Mouse (Mus musculus): ENCODE data around the gene Mmp14. TPM values are rescaled to one million over a fixed set of nuclear protein-coding genes. Genes with fewer than 3 reads are reported as not detected.
A peak's percentile ranks its signal among the peaks of the same experiment; 100 is the strongest.

Mmp14 gene
- polyA plus RNA-seq, 1 experiment from 2014 or later = 235 TPM

DNA sequence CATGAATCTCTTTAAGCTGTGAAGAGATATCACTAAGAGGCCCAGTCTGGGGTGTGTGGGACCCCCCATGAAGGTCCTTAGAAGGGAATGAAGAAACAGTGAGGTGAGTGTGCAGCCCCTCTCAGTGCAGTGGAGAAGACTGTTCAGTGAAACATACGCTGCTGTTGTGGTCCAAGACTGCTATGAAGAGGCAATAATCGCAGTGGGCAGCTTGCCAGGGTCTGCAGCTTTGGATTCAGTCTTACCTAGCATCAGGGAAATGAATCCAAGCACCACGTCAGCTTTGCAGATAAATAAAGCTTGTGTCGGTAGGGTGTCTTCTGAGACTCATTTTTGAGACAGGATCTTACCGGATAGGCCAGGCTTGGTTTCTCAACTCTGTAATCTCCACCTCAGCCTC lies 41.3 kb downstream of the Mmp14 start:
- peaks cover 35% of the 10 kb centered on the region for H3K36me3 ChIP-seq (ENCODE audit: control insufficient read depth, insufficient read depth, low read length)
- H3K9ac ChIP-seq (ENCODE audit: low read depth, low read length) = peak overlapping the region; percentile 8; the same call in 1 of the 2 replicates
- H3K4me3 ChIP-seq (ENCODE audit: low read depth, low read length) = no peak overlapping the region
- DNase-seq (ENCODE audit: low spot score) = peak; percentile 84
- 0 out of 2 replicates have a peak, but pooled peaks cover 10% of the 10 kb centered on the region for H3K27me3 ChIP-seq (replicated peaks; ENCODE audit: control insufficient read depth, insufficient read depth, low read length)
- H3K27ac ChIP-seq (replicated peaks; ENCODE audit: low read depth, low read length) = 0 out of 2 replicates have a peak overlapping the region, but pooled peaks have one; percentile 21
- H3K9me3 ChIP-seq (ENCODE audit: control insufficient read depth, low read length) = no peaks in the 10 kb centered on the region
- H3K4me2 ChIP-seq (ENCODE audit: low read depth, low read length) = no peak overlapping the region
- 0 out of 2 replicates have a peak, but pooled peaks have one; percentile 14 for ATAC-seq (ENCODE audit: low read depth)
- 58% methylated on average over 5 of the region's 5 CpGs for WGBS
- H3K4me1 ChIP-seq (ENCODE audit: control insufficient read depth, insufficient read depth, low read length) = peaks cover 17% of the 10 kb centered on the region

DNA sequence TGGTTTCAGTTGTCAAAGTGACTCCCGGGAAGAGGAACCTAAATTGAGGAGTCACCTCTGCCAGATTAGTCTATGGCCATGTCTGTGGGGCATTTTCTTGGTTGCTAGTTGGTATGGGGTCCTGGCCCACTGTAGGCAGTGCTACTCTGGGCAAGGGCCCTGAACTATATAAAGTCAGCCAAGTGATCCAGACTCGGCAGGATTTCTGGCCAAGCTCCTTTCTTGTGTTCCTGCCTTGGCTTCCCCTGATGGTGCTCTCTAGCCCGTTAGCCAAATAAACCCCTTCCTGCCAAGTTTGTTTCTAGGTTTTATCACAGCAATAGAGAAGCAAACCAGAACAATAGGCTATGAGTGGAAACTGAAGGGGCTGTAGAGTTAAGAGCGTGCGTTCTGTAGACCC lies 43.3 kb downstream of the Mmp14 start:
- Histone ChIP-seq H3K4me2 (ENCODE audit: low read depth, low read length) (no peak overlapping the region), H3K9me3 (ENCODE audit: control insufficient read depth, low read length) (no peaks in the 10 kb centered on the region), H3K27ac (replicated peaks; ENCODE audit: low read depth, low read length) (no peak overlapping the region), H3K36me3 (ENCODE audit: control insufficient read depth, insufficient read depth, low read length) (peaks cover 15% of the 10 kb centered on the region; the same call in 1 of the 2 replicates), H3K27me3 (replicated peaks; ENCODE audit: control insufficient read depth, insufficient read depth, low read length) (peaks cover 27% of the 10 kb centered on the region), H3K9ac (ENCODE audit: low read depth, low read length) (no peak overlapping the region), H3K4me1 (ENCODE audit: control insufficient read depth, insufficient read depth, low read length) (peaks cover 21% of the 10 kb centered on the region), H3K4me3 (ENCODE audit: low read depth, low read length) (no peak overlapping the region)
- WGBS = 87% methylated on average over 5 of the region's 5 CpGs
- DNase-seq (ENCODE audit: low spot score) (no peak), ATAC-seq (ENCODE audit: low read depth) (no peak)

DNA sequence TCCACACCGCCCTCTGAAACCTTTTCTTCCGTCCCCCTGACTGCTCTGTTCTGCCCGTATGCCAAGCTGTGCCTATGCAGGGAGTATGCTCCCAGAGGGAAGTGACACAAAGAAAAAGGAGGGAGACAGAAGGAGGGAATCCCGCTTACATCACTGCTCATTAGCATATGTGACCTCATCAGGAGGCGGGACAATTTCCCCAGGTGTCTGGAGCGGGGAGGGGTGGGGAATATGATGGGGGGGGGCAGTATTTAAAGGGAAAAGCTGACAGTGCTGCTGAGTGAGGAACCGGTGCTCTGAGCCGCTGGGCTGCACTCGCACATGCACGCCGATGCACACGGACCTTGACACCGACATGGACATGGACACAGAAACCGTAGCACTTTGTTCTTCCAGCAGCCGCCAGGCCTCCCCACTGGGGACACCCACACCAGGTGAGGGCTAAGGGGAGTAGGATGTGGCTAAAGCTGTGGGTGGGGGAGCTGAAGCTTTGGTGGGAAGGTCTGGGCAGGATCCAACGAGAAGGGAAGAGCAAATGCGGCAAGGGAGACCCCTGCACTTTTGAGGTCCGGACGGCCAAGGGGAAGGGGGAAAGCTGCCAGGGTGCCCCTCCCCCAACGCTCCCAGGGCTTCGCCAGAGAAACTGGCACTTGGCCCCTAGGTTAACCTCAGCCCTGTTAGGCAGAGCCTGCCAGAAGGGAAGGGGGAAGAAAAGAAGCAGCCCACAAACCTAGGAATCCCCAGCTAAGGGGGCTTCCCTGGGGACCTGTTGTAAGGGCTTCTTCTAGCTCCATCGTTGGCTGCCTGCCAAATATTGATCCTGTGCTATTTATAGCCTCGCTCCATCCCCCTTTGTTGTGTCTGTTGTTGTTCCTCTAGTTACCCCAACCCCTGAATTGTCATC lies 44.8 kb downstream of the Mmp14 start, which contains the start of gene Rem2:
TSS of gene Rem2 (plus strand) at position 160 of the 904 bp plus-strand sequence.
- peaks cover 27% of the 10 kb centered on the region for H3K27me3 ChIP-seq (replicated peaks; ENCODE audit: control insufficient read depth, insufficient read depth, low read length)
- under 1% methylated on average over 23 of the region's 23 CpGs for WGBS

DNA sequence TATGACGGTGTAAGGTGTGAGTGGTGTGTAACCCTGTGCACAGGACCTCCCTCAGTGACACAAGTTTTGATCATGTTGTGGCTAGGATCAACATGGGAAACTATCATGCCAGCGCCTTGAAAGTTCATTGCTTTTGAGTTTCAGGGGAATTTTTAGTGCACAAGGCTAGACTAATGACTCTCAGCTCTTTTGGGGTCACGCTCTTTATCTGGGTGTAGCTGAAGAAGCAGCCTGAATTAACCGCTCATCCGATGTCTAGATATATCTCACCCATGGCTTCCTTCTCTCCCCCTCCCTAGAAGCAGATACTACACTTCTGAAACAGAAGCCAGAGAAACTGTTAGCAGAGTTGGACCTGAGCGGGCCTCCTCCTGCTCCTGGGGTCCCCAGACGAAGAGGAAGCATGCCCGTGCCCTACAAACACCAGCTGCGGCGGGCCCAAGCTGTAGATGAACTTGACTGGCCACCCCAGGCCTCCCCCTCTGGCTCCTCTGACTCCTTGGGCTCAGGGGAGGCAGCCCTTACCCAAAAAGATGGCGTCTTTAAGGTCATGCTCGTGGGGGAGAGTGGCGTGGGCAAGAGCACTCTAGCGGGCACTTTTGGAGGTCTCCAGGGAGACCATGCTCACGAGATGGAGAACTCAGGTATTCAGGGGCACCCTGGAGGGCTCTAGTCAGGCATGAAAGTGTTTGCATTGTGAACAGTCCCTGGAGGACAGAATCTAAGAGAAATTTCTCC lies 45.9 kb downstream of the Mmp14 start:
- no peak overlapping the region; the same call in 1 of the 2 replicates for H3K4me2 ChIP-seq (ENCODE audit: low read depth, low read length)
- ATAC-seq (ENCODE audit: low read depth) (no peak), DNase-seq (ENCODE audit: low spot score) (no peak)
- peaks cover 21% of the 10 kb centered on the region for H3K4me1 ChIP-seq (ENCODE audit: control insufficient read depth, insufficient read depth, low read length)
- H3K9me3 ChIP-seq (ENCODE audit: control insufficient read depth, low read length) = no peaks in the 10 kb centered on the region
- no peak overlapping the region for H3K4me3 ChIP-seq (ENCODE audit: low read depth, low read length)
- peaks cover 27% of the 10 kb centered on the region for H3K27me3 ChIP-seq (replicated peaks; ENCODE audit: control insufficient read depth, insufficient read depth, low read length)
- no peak overlapping the region for H3K27ac ChIP-seq (replicated peaks; ENCODE audit: low read depth, low read length)
- no peaks in the 10 kb centered on the region for H3K36me3 ChIP-seq (ENCODE audit: control insufficient read depth, insufficient read depth, low read length)
- no peak overlapping the region for H3K9ac ChIP-seq (ENCODE audit: low read depth, low read length)
- 73% methylated on average over 15 of the region's 15 CpGs for WGBS

More for the DNA sequence above, 44.8 kb downstream of the Mmp14 start, which contains the start of gene Rem2:
- H3K9ac ChIP-seq (ENCODE audit: low read depth, low read length) = peak within 1 kb of the TSS; percentile 65
- peak; percentile 77 for ATAC-seq (ENCODE audit: low read depth)
- no peaks in the 10 kb centered on the region for H3K9me3 ChIP-seq (ENCODE audit: control insufficient read depth, low read length)
- H3K4me2 ChIP-seq (ENCODE audit: low read depth, low read length) = peak within 1 kb of the TSS; percentile 88
- peak; percentile 85 for DNase-seq (ENCODE audit: low spot score)
- H3K36me3 ChIP-seq (ENCODE audit: control insufficient read depth, insufficient read depth, low read length) = 0 out of 2 replicates have a peak, but pooled peaks cover 5% of the 10 kb centered on the region
- peaks cover 21% of the 10 kb centered on the region for H3K4me1 ChIP-seq (ENCODE audit: control insufficient read depth, insufficient read depth, low read length)
- peak within 1 kb of the TSS; percentile 46 for H3K4me3 ChIP-seq (ENCODE audit: low read depth, low read length)
- H3K27ac ChIP-seq (replicated peaks; ENCODE audit: low read depth, low read length) = no peak within 1 kb of the TSS; the same call in 1 of the 2 replicates

DNA sequence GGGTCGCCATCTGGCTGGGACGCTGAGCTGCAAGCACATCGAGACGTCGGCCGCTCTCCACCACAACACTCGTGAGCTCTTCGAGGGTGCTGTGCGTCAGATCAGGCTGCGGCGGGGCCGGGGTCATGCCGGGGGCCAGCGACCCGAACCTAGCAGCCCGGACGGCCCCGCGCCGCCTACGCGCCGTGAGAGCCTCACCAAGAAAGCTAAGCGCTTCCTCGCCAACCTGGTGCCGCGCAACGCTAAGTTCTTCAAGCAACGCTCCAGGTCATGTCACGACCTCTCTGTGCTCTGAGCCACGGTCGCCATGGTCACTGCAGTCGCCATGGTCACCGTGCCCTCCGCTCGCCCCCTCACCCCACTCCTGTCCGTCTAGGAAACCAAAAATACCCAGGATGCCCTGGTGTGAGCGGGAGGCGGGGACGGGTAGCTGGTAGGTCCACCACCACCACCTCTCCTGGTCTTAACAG lies 48.1 kb downstream of the Mmp14 start:
- DNase-seq (ENCODE audit: low spot score) (no peak), ATAC-seq (ENCODE audit: low read depth) (no peak)
- H3K9me3 ChIP-seq (ENCODE audit: control insufficient read depth, low read length) = no peaks in the 10 kb centered on the region
- H3K27me3 ChIP-seq (replicated peaks; ENCODE audit: control insufficient read depth, insufficient read depth, low read length) = peaks cover 27% of the 10 kb centered on the region
- H3K4me3 ChIP-seq (ENCODE audit: low read depth, low read length) = peak overlapping the region; percentile 41
- H3K36me3 ChIP-seq (ENCODE audit: control insufficient read depth, insufficient read depth, low read length) = no peaks in the 10 kb centered on the region
- peak overlapping the region; percentile 50 for H3K9ac ChIP-seq (ENCODE audit: low read depth, low read length)
- peaks cover 21% of the 10 kb centered on the region for H3K4me1 ChIP-seq (ENCODE audit: control insufficient read depth, insufficient read depth, low read length)
- peak overlapping the region; percentile 65 for H3K4me2 ChIP-seq (ENCODE audit: low read depth, low read length)
- no peak overlapping the region for H3K27ac ChIP-seq (replicated peaks; ENCODE audit: low read depth, low read length)
- WGBS = 2% methylated on average over 25 of the region's 40 CpGs

DNA sequence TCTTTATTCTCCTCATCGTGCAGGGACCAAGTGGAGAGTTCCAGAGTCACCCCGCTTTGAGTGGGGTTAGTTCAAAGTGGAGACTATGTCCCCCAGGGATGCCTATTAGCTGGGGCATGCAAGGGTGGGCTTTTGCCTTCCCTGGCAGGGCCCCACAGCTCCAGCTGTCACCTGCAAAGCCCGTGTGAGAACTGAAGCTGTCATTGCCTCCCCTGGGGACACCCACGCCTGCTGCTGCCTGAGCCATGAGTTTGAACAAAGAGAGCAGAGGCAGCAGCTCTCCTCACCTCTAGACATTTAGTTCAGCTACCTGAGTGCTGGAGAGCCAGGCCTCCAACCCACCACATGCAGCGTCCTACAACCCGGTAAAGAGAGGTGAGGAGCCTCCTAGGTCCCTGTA lies 49.3 kb downstream of the Mmp14 start:
- no peak overlapping the region for H3K27ac ChIP-seq (replicated peaks; ENCODE audit: low read depth, low read length)
- H3K27me3 ChIP-seq (replicated peaks; ENCODE audit: control insufficient read depth, insufficient read depth, low read length) = peaks cover 27% of the 10 kb centered on the region
- ATAC-seq (ENCODE audit: low read depth) = peak; percentile 14; the same call in 1 of the 2 replicates
- no peaks in the 10 kb centered on the region for H3K9me3 ChIP-seq (ENCODE audit: control insufficient read depth, low read length)
- no peak overlapping the region for H3K4me3 ChIP-seq (ENCODE audit: low read depth, low read length)
- H3K9ac ChIP-seq (ENCODE audit: low read depth, low read length) = no peak overlapping the region
- 71% methylated on average over 6 of the region's 6 CpGs for whole genome bisulfite sequencing
- H3K4me1 ChIP-seq (ENCODE audit: control insufficient read depth, insufficient read depth, low read length) = peaks cover 18% of the 10 kb centered on the region
- no peaks in the 10 kb centered on the region for H3K36me3 ChIP-seq (ENCODE audit: control insufficient read depth, insufficient read depth, low read length)
- no peak overlapping the region for H3K4me2 ChIP-seq (ENCODE audit: low read depth, low read length)
- peak; percentile 28 for DNase-seq (ENCODE audit: low spot score)

DNA sequence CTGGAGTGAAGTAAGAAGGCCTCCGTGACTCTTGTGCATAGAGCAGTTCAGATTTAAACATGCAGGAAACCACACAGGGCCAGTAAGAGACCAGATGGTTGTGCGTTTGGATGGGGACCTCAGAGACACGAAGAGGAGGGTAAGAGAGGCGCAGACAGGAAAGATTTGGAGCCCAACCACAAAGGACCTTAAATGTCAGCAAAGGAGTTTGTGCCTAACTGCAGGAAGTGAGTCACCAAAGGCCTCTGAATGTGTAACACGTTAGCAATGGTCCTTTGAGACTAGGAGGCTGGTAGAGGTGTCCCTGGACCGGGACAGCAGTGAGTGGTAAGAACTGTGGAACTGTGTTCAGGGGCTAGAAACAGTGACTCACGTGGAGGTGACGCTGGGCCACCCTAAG lies 50.0 kb downstream of the Mmp14 start:
- H3K4me2 ChIP-seq (ENCODE audit: low read depth, low read length) = no peak overlapping the region
- no peaks in the 10 kb centered on the region for H3K9me3 ChIP-seq (ENCODE audit: control insufficient read depth, low read length)
- 66% methylated on average over 7 of the region's 8 CpGs for whole genome bisulfite sequencing
- H3K27ac ChIP-seq (replicated peaks; ENCODE audit: low read depth, low read length) = no peak overlapping the region
- H3K4me1 ChIP-seq (ENCODE audit: control insufficient read depth, insufficient read depth, low read length) = peaks cover 12% of the 10 kb centered on the region
- H3K9ac ChIP-seq (ENCODE audit: low read depth, low read length) = no peak overlapping the region
- no peak for ATAC-seq (ENCODE audit: low read depth)
- no peak overlapping the region for H3K4me3 ChIP-seq (ENCODE audit: low read depth, low read length)
- no peak for DNase-seq (ENCODE audit: low spot score)
- peaks cover 27% of the 10 kb centered on the region for H3K27me3 ChIP-seq (replicated peaks; ENCODE audit: control insufficient read depth, insufficient read depth, low read length)
- H3K36me3 ChIP-seq (ENCODE audit: control insufficient read depth, insufficient read depth, low read length) = no peaks in the 10 kb centered on the region

DNA sequence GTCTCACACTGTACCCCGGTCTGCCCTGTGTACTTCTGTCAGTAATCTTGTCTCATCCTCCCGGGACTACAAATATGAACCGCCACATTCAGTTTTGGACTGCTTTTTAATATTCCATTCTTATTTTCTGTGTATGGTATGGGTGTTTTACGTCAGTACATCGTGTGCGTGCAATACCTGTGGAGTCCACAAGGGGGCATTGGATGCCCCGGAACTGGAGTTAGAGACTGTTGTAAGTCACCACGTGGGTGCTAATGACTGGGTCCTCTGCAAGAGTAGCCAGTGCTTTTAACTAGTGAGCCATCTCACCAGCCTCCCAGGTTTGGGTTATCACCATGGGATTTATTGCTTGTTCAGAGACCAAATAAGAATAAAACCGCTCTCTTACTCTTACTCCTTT lies 51.1 kb downstream of the Mmp14 start:
- 0 out of 2 replicates have a peak, but pooled peaks cover 4% of the 10 kb centered on the region for H3K4me1 ChIP-seq (ENCODE audit: control insufficient read depth, insufficient read depth, low read length)
- ATAC-seq (ENCODE audit: low read depth) (no peak), DNase-seq (ENCODE audit: low spot score) (no peak)
- H3K27ac ChIP-seq (replicated peaks; ENCODE audit: low read depth, low read length) = no peak overlapping the region
- no peak overlapping the region for H3K4me2 ChIP-seq (ENCODE audit: low read depth, low read length)
- no peaks in the 10 kb centered on the region for H3K36me3 ChIP-seq (ENCODE audit: control insufficient read depth, insufficient read depth, low read length)
- 42% methylated on average over 9 of the region's 9 CpGs for WGBS
- H3K27me3 ChIP-seq (replicated peaks; ENCODE audit: control insufficient read depth, insufficient read depth, low read length) = peaks cover 19% of the 10 kb centered on the region
- H3K9me3 ChIP-seq (ENCODE audit: control insufficient read depth, low read length) = no peaks in the 10 kb centered on the region
- H3K4me3 ChIP-seq (ENCODE audit: low read depth, low read length) = no peak overlapping the region
- no peak overlapping the region for H3K9ac ChIP-seq (ENCODE audit: low read depth, low read length)

All from embryonic facial prominence, embryonic 14.5 days (tissue).